Mouse (Mus musculus): Measurements from ENCODE around the gene Gjb5.

The Gjb5 gene

GRCm38 (mm10) chr4:127374645-127375044 lies 16.7 kb upstream of the Gjb5 start:
- Histone ChIP-seq H3K4me1 (replicated peaks; ENCODE audit: low read depth, low read length) (peaks cover 54% of the 10 kb centered on the region), H3K36me3 (ENCODE audit: insufficient read depth, low read length) (no peaks in the 10 kb centered on the region), H3K27me3 (ENCODE audit: insufficient read depth, low read length) (no peaks in the 10 kb centered on the region), H3K9me3 (ENCODE audit: low read length) (no peaks in the 10 kb centered on the region), H3K4me3 (replicated peaks; ENCODE audit: low read length) (no peak overlapping the region)
- TF ChIP-seq POU5F1 (IDR thresholded peaks at IDR 0.05; ENCODE audit: borderline replicate concordance, low read length) (no peak), CTCF (conservative IDR thresholded peaks at IDR 0.05; ENCODE audit: low read length) (peak; percentile 56)

- Histone ChIP-seq H3K36me3 (ENCODE audit: insufficient read depth, low read length) (no peaks in the 10 kb centered on the region), H3K4me1 (replicated peaks; ENCODE audit: low read depth, low read length) (peaks cover 65% of the 10 kb centered on the region), H3K27me3 (ENCODE audit: insufficient read depth, low read length) (peaks cover 4% of the 10 kb centered on the region; the same call in 1 of the 2 replicates), H3K9me3 (ENCODE audit: low read length) (no peaks in the 10 kb centered on the region), H3K4me3 (replicated peaks; ENCODE audit: low read length) (no peak overlapping the region)
- no peak for TF ChIP-seq POU5F1 (IDR thresholded peaks at IDR 0.05; ENCODE audit: borderline replicate concordance, low read length)
- TF ChIP-seq CTCF (conservative IDR thresholded peaks at IDR 0.05; ENCODE audit: low read length): no peak
- no peak for TF ChIP-seq NANOG (IDR thresholded peaks at IDR 0.05; ENCODE audit: borderline replicate concordance, low read length)
Observed at GRCm38 (mm10) chr4:127373491-127373890, 15.5 kb upstream of the Gjb5 start.

GRCm38 (mm10) chr4:127371546-127371945 lies 13.6 kb upstream of the Gjb5 start:
- Histone ChIP-seq H3K36me3 (ENCODE audit: insufficient read depth, low read length) (no peaks in the 10 kb centered on the region), H3K9me3 (ENCODE audit: low read length) (no peaks in the 10 kb centered on the region), H3K4me3 (replicated peaks; ENCODE audit: low read length) (no peak overlapping the region), H3K4me1 (replicated peaks; ENCODE audit: low read depth, low read length) (peaks cover 78% of the 10 kb centered on the region), H3K27me3 (ENCODE audit: insufficient read depth, low read length) (peaks cover 4% of the 10 kb centered on the region; the same call in 1 of the 2 replicates)
- no peak for TF ChIP-seq POU5F1 (IDR thresholded peaks at IDR 0.05; ENCODE audit: borderline replicate concordance, low read length)
- no peak for TF ChIP-seq CTCF (conservative IDR thresholded peaks at IDR 0.05; ENCODE audit: low read length)
- TF ChIP-seq NANOG (IDR thresholded peaks at IDR 0.05; ENCODE audit: borderline replicate concordance, low read length): no peak

- Histone ChIP-seq H3K4me3 (replicated peaks; ENCODE audit: low read length) (no peak overlapping the region), H3K27me3 (ENCODE audit: insufficient read depth, low read length) (peaks cover 4% of the 10 kb centered on the region; the same call in 1 of the 2 replicates), H3K36me3 (ENCODE audit: insufficient read depth, low read length) (no peaks in the 10 kb centered on the region), H3K9me3 (ENCODE audit: low read length) (no peaks in the 10 kb centered on the region), H3K4me1 (replicated peaks; ENCODE audit: low read depth, low read length) (peaks cover 78% of the 10 kb centered on the region)
- TF ChIP-seq POU5F1 (IDR thresholded peaks at IDR 0.05; ENCODE audit: borderline replicate concordance, low read length) (no peak), CTCF (conservative IDR thresholded peaks at IDR 0.05; ENCODE audit: low read length) (peak; percentile 92)
Observed at GRCm38 (mm10) chr4:127370447-127370846, 12.5 kb upstream of the Gjb5 start.

- Histone ChIP-seq H3K4me3 (replicated peaks; ENCODE audit: low read length) (peak overlapping the region; percentile 53; the same call in 1 of the 2 replicates), H3K36me3 (ENCODE audit: insufficient read depth, low read length) (no peaks in the 10 kb centered on the region), H3K4me1 (replicated peaks; ENCODE audit: low read depth, low read length) (peaks cover 89% of the 10 kb centered on the region), H3K9me3 (ENCODE audit: low read length) (no peaks in the 10 kb centered on the region), H3K27me3 (ENCODE audit: insufficient read depth, low read length) (peaks cover 4% of the 10 kb centered on the region; the same call in 1 of the 2 replicates)
- TF ChIP-seq POU5F1 (IDR thresholded peaks at IDR 0.05; ENCODE audit: borderline replicate concordance, low read length) (no peak), CTCF (conservative IDR thresholded peaks at IDR 0.05; ENCODE audit: low read length) (peak; percentile 92)
Observed at GRCm38 (mm10) chr4:127368379-127368973, 10.5 kb upstream of the Gjb5 start.

GRCm38 (mm10) chr4:127365834-127366233 lies 7.9 kb upstream of the Gjb5 start:
- Histone ChIP-seq H3K9me3 (ENCODE audit: low read length) (no peaks in the 10 kb centered on the region), H3K36me3 (ENCODE audit: insufficient read depth, low read length) (no peaks in the 10 kb centered on the region), H3K4me3 (replicated peaks; ENCODE audit: low read length) (peak overlapping the region; percentile 50), H3K4me1 (replicated peaks; ENCODE audit: low read depth, low read length) (peaks cover 91% of the 10 kb centered on the region), H3K27me3 (ENCODE audit: insufficient read depth, low read length) (peaks cover 4% of the 10 kb centered on the region; the same call in 1 of the 2 replicates)
- TF ChIP-seq CTCF (conservative IDR thresholded peaks at IDR 0.05; ENCODE audit: low read length) (no peak), NANOG (IDR thresholded peaks at IDR 0.05; ENCODE audit: borderline replicate concordance, low read length) (no peak), POU5F1 (IDR thresholded peaks at IDR 0.05; ENCODE audit: borderline replicate concordance, low read length) (no peak)

GRCm38 (mm10) chr4:127365433-127365832 lies 7.5 kb upstream of the Gjb5 start:
- no peaks in the 10 kb centered on the region for H3K36me3 ChIP-seq (ENCODE audit: insufficient read depth, low read length)
- peaks cover 95% of the 10 kb centered on the region for H3K4me1 ChIP-seq (replicated peaks; ENCODE audit: low read depth, low read length)
- peak overlapping the region; percentile 50 for H3K4me3 ChIP-seq (replicated peaks; ENCODE audit: low read length)
- no peaks in the 10 kb centered on the region for H3K9me3 ChIP-seq (ENCODE audit: low read length)
- H3K27me3 ChIP-seq (ENCODE audit: insufficient read depth, low read length): peaks cover 4% of the 10 kb centered on the region; the same call in 1 of the 2 replicates
- TF ChIP-seq POU5F1 (IDR thresholded peaks at IDR 0.05; ENCODE audit: borderline replicate concordance, low read length): no peak
- TF ChIP-seq CTCF (conservative IDR thresholded peaks at IDR 0.05; ENCODE audit: low read length): no peak
- no peak for TF ChIP-seq NANOG (IDR thresholded peaks at IDR 0.05; ENCODE audit: borderline replicate concordance, low read length)

GRCm38 (mm10) chr4:127364431-127364830 lies 6.5 kb upstream of the Gjb5 start:
- H3K36me3 ChIP-seq (ENCODE audit: insufficient read depth, low read length): no peaks in the 10 kb centered on the region
- H3K4me3 ChIP-seq (replicated peaks; ENCODE audit: low read length): peak overlapping the region; percentile 50; the same call in 1 of the 2 replicates
- H3K4me1 ChIP-seq (replicated peaks; ENCODE audit: low read depth, low read length): peaks cover 97% of the 10 kb centered on the region
- TF ChIP-seq POU5F1 (IDR thresholded peaks at IDR 0.05; ENCODE audit: borderline replicate concordance, low read length) (no peak), CTCF (conservative IDR thresholded peaks at IDR 0.05; ENCODE audit: low read length) (no peak)
- no peaks in the 10 kb centered on the region for H3K9me3 ChIP-seq (ENCODE audit: low read length)
- peaks cover 4% of the 10 kb centered on the region; the same call in 1 of the 2 replicates for H3K27me3 ChIP-seq (ENCODE audit: insufficient read depth, low read length)

GRCm38 (mm10) chr4:127363331-127363730 lies 5.3 kb upstream of the Gjb5 start:
- Histone ChIP-seq H3K36me3 (ENCODE audit: insufficient read depth, low read length) (no peaks in the 10 kb centered on the region), H3K4me1 (replicated peaks; ENCODE audit: low read depth, low read length) (peaks cover 97% of the 10 kb centered on the region), H3K9me3 (ENCODE audit: low read length) (no peaks in the 10 kb centered on the region), H3K27me3 (ENCODE audit: insufficient read depth, low read length) (no peaks in the 10 kb centered on the region), H3K4me3 (replicated peaks; ENCODE audit: low read length) (0 out of 2 replicates have a peak overlapping the region, but pooled peaks have one; percentile 50)
- TF ChIP-seq POU5F1 (IDR thresholded peaks at IDR 0.05; ENCODE audit: borderline replicate concordance, low read length) (no peak), NANOG (IDR thresholded peaks at IDR 0.05; ENCODE audit: borderline replicate concordance, low read length) (no peak), CTCF (conservative IDR thresholded peaks at IDR 0.05; ENCODE audit: low read length) (peak; percentile 87)
